Mouse (Mus musculus) heart, postnatal 0 days (tissue): ENCODE measurements around the gene Thada.

ENCODE experiments used
- CTCF ChIP-seq: IDR thresholded peaks from 2 replicates; pipeline ENCODE4 v1.5.1; 2016; ENCODE audit warnings: antibody characterized with exemption, control low read depth, low read depth
- EP300 ChIP-seq: IDR thresholded peaks from 2 replicates; pipeline ENCODE4 v1.6.1; 2016; ENCODE audit warnings: antibody characterized with exemption, low read depth

- no peak for TF ChIP-seq CTCF
- no peak for TF ChIP-seq EP300
Observed at GRCm38 (mm10) chr17:84146458-84147182, 319.4 kb downstream of the Thada start.
